Mouse (Mus musculus) C2C12 (cell line): ENCODE results near the gene Rap1b.

ENCODE experiments used
- CEBPB ChIP-seq: IDR thresholded peaks from one replicate; pipeline ENCODE4 v1.6.1; 2011; ENCODE audit warnings: low read depth, mild to moderate bottlenecking, control low read depth, moderate library complexity
- CTCF ChIP-seq: IDR thresholded peaks from one replicate; pipeline ENCODE4 v1.5.1; 2011; ENCODE audit not compliant: control insufficient read depth, insufficient read depth, insufficient read length
- FOSL1 ChIP-seq: IDR thresholded peaks from one replicate; pipeline ENCODE4 v1.8.0; 2011; ENCODE audit warnings: mild to moderate bottlenecking, low read length; ENCODE audit not compliant: poor library complexity, insufficient read depth, severe bottlenecking
- MAX ChIP-seq: IDR thresholded peaks from one replicate; pipeline ENCODE4 v1.6.1; 2011; ENCODE audit warnings: mild to moderate bottlenecking, control low read depth
- MYOD1 ChIP-seq: IDR thresholded peaks from one replicate; pipeline ENCODE4 v1.6.1; 2011; ENCODE audit warnings: low read depth; ENCODE audit not compliant: control insufficient read depth, insufficient read length
- USF1 ChIP-seq: IDR thresholded peaks from one replicate; pipeline ENCODE4 v1.6.1; 2011; ENCODE audit warnings: low read depth, mild to moderate bottlenecking, control low read depth, moderate library complexity

DNA sequence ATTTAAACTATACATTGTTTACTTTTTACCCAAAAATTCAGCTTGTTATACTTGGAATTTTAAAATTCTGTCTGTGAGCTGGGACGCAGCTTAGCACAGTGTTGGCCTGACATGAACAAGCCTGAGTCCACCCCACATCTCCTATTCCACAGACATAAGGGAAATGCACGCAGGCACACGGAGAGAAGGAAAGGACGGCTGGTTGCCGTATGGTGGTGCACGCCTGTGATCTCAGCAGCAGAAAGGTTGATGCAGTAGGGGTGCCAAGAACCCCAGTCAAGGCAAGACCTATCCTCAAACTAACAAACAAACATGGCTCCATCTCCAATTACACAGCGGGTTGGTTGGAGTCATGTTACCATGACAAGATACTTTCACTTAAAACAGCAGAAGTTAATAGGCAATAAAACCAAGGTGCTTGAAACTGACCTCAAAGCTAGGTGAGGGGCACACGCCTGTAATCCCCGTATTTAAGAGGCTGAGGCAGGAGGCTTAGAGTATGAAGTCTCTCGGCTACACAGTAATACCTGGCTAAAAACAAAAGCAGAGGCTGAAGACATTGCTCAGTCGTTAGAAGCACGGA lies 67.4 kb downstream of the Rap1b start:
- no peak for TF ChIP-seq USF1
- no peak for TF ChIP-seq CTCF
- no peak for TF ChIP-seq MAX
- no peak for TF ChIP-seq CEBPB
- TF ChIP-seq FOSL1: no peak
- TF ChIP-seq MYOD1: no peak
